Mouse (Mus musculus) embryo, embryonic 9.5 days (tissue): ENCODE measurements around the gene Vasp.

Source experiments
- DNase-seq: peaks from one replicate; pipeline ENCODE4 v3.0.0-alpha.2; 2017; ENCODE audit errors: extremely low spot score

Gene Vasp

GRCm38 (mm10) chr7:19270509-19271237 is 944 bp downstream of the Vasp start:
- peak; percentile 36 for DNase-seq

GRCm38 (mm10) chr7:19269721-19270441 is 1.7 kb downstream of the Vasp start:
- peak; percentile 83 for DNase-seq

GRCm38 (mm10) chr7:19268993-19269681 is 2.5 kb downstream of the Vasp start:
- DNase-seq, result no peak

GRCm38 (mm10) chr7:19267051-19267450 is 4.6 kb downstream of the Vasp start:
- DNase-seq, result no peak

GRCm38 (mm10) chr7:19265928-19266822 is 5.4 kb downstream of the Vasp start:
- DNase-seq, result no peak

- no peak for DNase-seq
Observed at GRCm38 (mm10) chr7:19265147-19265546, 6.5 kb downstream of the Vasp start.

GRCm38 (mm10) chr7:19258336-19258735 is 13.3 kb downstream of the Vasp start:
- DNase-seq, result no peak

- DNase-seq, result peak; percentile 67
Observed at GRCm38 (mm10) chr7:19257390-19258022, 14.1 kb downstream of the Vasp start.

- DNase-seq, result no peak
Observed at GRCm38 (mm10) chr7:19256567-19256966, 15.1 kb downstream of the Vasp start.

- no peak for DNase-seq
Observed at GRCm38 (mm10) chr7:19255395-19255794, 16.2 kb downstream of the Vasp start.

- no peak for DNase-seq
Observed at GRCm38 (mm10) chr7:19253437-19253836, 18.2 kb downstream of the Vasp start.

GRCm38 (mm10) chr7:19252078-19252477 is 19.5 kb downstream of the Vasp start:
- DNase-seq, result no peak

GRCm38 (mm10) chr7:19247511-19247910 is 24.1 kb downstream of the Vasp start:
- no peak for DNase-seq

GRCm38 (mm10) chr7:19246855-19247254 is 24.8 kb downstream of the Vasp start:
- no peak for DNase-seq

- DNase-seq, result no peak
Observed at GRCm38 (mm10) chr7:19245083-19245482, 26.5 kb downstream of the Vasp start.

- DNase-seq, result no peak
Observed at GRCm38 (mm10) chr7:19243858-19244257, 27.8 kb downstream of the Vasp start.

- no peak for DNase-seq
Observed at GRCm38 (mm10) chr7:19242005-19242404, 29.6 kb downstream of the Vasp start.

GRCm38 (mm10) chr7:19240905-19241463 is 30.6 kb downstream of the Vasp start:
- no peak for DNase-seq

- no peak for DNase-seq
Observed at GRCm38 (mm10) chr7:19239986-19240385, 31.6 kb downstream of the Vasp start.

- DNase-seq, result peak; percentile 90
Observed at GRCm38 (mm10) chr7:19239423-19239822, 32.2 kb downstream of the Vasp start.

GRCm38 (mm10) chr7:19238344-19238743 is 33.3 kb downstream of the Vasp start:
- DNase-seq, result no peak
